In genomic region chr1:86038191-86038951, GRCm38 (mm10) we compare ENCODE assay signal across 9 mouse cellular contexts. TPM values are rescaled to one million over a fixed set of nuclear protein-coding genes. Genes with fewer than 3 reads are reported as not detected.
DNase-seq lines count a peak whose midpoint lies in the region; ATAC-seq lines count a peak whose summit lies in the region.
"Had no signal": no experiment of that assay in that cellular context is flagged by ENCODE, and none has a peak within 500 bp of the region (broad histone marks: within the 10 kb centered on the region; RNA-seq: fewer than 3 reads in every experiment).

No protein-coding gene starts in this region.

- intact Hi-C loops in heart, postnatal 14 days (cut with DNase I), result no loop called here

- no peak overlapping the region for H3K4me2 ChIP-seq in hindbrain, embryonic 16.5 days (ENCODE audit: low read length)
- H3K4me2 ChIP-seq in hindbrain, embryonic 14.5 days (replicated peaks), result no peak overlapping the region
- H3K4me2 ChIP-seq in forebrain, embryonic 12.5 days, result no peak overlapping the region
- no peak overlapping the region for H3K4me2 ChIP-seq in forebrain, embryonic 13.5 days
- H3K4me2 ChIP-seq: lung, embryonic 14.5 days had no signal

- H3K9ac ChIP-seq in hindbrain, embryonic 16.5 days (ENCODE audit: low read depth, low read length), result no peak overlapping the region
- H3K9ac ChIP-seq in hindbrain, embryonic 14.5 days, result no peak overlapping the region
- H3K9ac ChIP-seq in forebrain, embryonic 12.5 days, result no peak overlapping the region
- H3K9ac ChIP-seq in forebrain, embryonic 13.5 days, result no peak overlapping the region
- H3K9ac ChIP-seq: lung, embryonic 14.5 days had no signal

- no peak for DNase-seq in hindbrain, embryonic 14.5 days (ENCODE audit: low spot score)
- peak; percentile 49 for DNase-seq in cerebellum, adult 11 months
- DNase-seq in heart, postnatal 14 days, result peak; percentile 17 to 19
- DNase-seq in lung, postnatal 4 days, result peak; percentile 32 to 54
- DNase-seq in retina, embryonic 14.5 days (ENCODE audit: low spot score), result no peak
- DNase-seq: lung, embryonic 14.5 days had no signal

- peaks cover 6% of the 10 kb centered on the region for H3K9me3 ChIP-seq in hindbrain, embryonic 16.5 days (ENCODE audit: control insufficient read depth, low read length)
- H3K9me3 ChIP-seq in hindbrain, embryonic 14.5 days (ENCODE audit: control insufficient read depth, low read length), result peaks cover 5% of the 10 kb centered on the region; the same call in 1 of the 2 replicates
- peaks cover 3% of the 10 kb centered on the region; the same call in 1 of the 2 replicates for H3K9me3 ChIP-seq in forebrain, embryonic 12.5 days
- peaks cover 13% of the 10 kb centered on the region; the same call in 1 of the 2 replicates for H3K9me3 ChIP-seq in forebrain, embryonic 13.5 days (replicated peaks)

- ATAC-seq in hindbrain, embryonic 16.5 days, result peak; percentile 42; the same call in 1 of the 2 replicates
- ATAC-seq in hindbrain, embryonic 14.5 days (ENCODE audit: low FRiP score), result no peak
- no peak for ATAC-seq in forebrain, embryonic 12.5 days (ENCODE audit: low FRiP score)
- no peak for ATAC-seq in forebrain, embryonic 13.5 days

- no peaks in the 10 kb centered on the region for H3K36me3 ChIP-seq in hindbrain, embryonic 16.5 days (ENCODE audit: control insufficient read depth, insufficient read depth, low read length)
- no peaks in the 10 kb centered on the region for H3K36me3 ChIP-seq in hindbrain, embryonic 14.5 days (replicated peaks; ENCODE audit: control insufficient read depth, insufficient read depth)
- H3K36me3 ChIP-seq in forebrain, embryonic 12.5 days (replicated peaks), result no peaks in the 10 kb centered on the region
- no peaks in the 10 kb centered on the region for H3K36me3 ChIP-seq in forebrain, embryonic 13.5 days (ENCODE audit: poor library complexity, severe bottlenecking)

- H3K4me1 ChIP-seq in hindbrain, embryonic 16.5 days (ENCODE audit: control insufficient read depth, insufficient read depth, low read depth, low read length), result no peaks in the 10 kb centered on the region
- H3K4me1 ChIP-seq in hindbrain, embryonic 14.5 days (replicated peaks; ENCODE audit: control insufficient read depth, insufficient read depth, low read length), result no peaks in the 10 kb centered on the region
- no peaks in the 10 kb centered on the region for H3K4me1 ChIP-seq in forebrain, embryonic 12.5 days
- H3K4me1 ChIP-seq in forebrain, embryonic 13.5 days, result no peaks in the 10 kb centered on the region

- WGBS in hindbrain, embryonic 16.5 days, result 77% methylated on average over 3 of the region's 3 CpGs
- WGBS in hindbrain, embryonic 14.5 days, result 77% methylated on average over 3 of the region's 3 CpGs
- WGBS in forebrain, embryonic 12.5 days, result 76% methylated on average over 3 of the region's 3 CpGs
- 79% methylated on average over 3 of the region's 3 CpGs for WGBS in forebrain, embryonic 13.5 days

- H3K27me3 ChIP-seq in hindbrain, embryonic 16.5 days (replicated peaks; ENCODE audit: control insufficient read depth, insufficient read depth, low read length), result no peaks in the 10 kb centered on the region
- H3K27me3 ChIP-seq in hindbrain, embryonic 14.5 days (ENCODE audit: control insufficient read depth, insufficient read depth, low read length), result no peaks in the 10 kb centered on the region
- peaks cover 4% of the 10 kb centered on the region; the same call in 1 of the 2 replicates for H3K27me3 ChIP-seq in forebrain, embryonic 12.5 days
- H3K27me3 ChIP-seq in forebrain, embryonic 13.5 days, result peaks cover 5% of the 10 kb centered on the region; the same call in 1 of the 2 replicates

- no peak overlapping the region for H3K4me3 ChIP-seq in hindbrain, embryonic 16.5 days (ENCODE audit: low read length)
- no peak overlapping the region for H3K4me3 ChIP-seq in hindbrain, embryonic 14.5 days (replicated peaks; ENCODE audit: low read length)
- H3K4me3 ChIP-seq in forebrain, embryonic 12.5 days (replicated peaks), result no peak overlapping the region
- H3K4me3 ChIP-seq in forebrain, embryonic 13.5 days, result no peak overlapping the region

- H3K27ac ChIP-seq in hindbrain, embryonic 16.5 days (ENCODE audit: low read depth, low read length), result no peak overlapping the region
- no peak overlapping the region for H3K27ac ChIP-seq in hindbrain, embryonic 14.5 days
- no peak overlapping the region for H3K27ac ChIP-seq in forebrain, embryonic 12.5 days
- no peak overlapping the region for H3K27ac ChIP-seq in forebrain, embryonic 13.5 days

RNA-seq across cellular contexts. Expression of gene 2810459M11Rik, which starts 7.3 kb away (rescaled TPM):
- polyA plus RNA-seq in hindbrain, embryonic 16.5 days (2015; fragmentation: Nextera tagmentation; extraction: Ambion mirVana), result 11.6 and 12.4 TPM in 2 replicates
- polyA plus RNA-seq in hindbrain, embryonic 14.5 days (2014; fragmentation: Nextera tagmentation; extraction: Ambion mirVana), result 8.6 and 12.7 TPM in 2 replicates
- not detected for total RNA-seq in heart, postnatal 14 days (2021)
- 0.43 and 0.73 TPM in 2 replicates for polyA plus RNA-seq in forebrain, embryonic 12.5 days (2016; fragmentation: Nextera tagmentation; extraction: Ambion mirVana)
- 4.1 and 4.8 TPM in 2 replicates for polyA plus RNA-seq in forebrain, embryonic 13.5 days (2015; fragmentation: Nextera tagmentation; extraction: Ambion mirVana)

RNA-seq across cellular contexts. Expression of gene Spata3, which starts 21.8 kb away (rescaled TPM):
- 0.56 and 0.89 TPM in 2 replicates for polyA plus RNA-seq in hindbrain, embryonic 16.5 days (2015; fragmentation: Nextera tagmentation; extraction: Ambion mirVana)
- 0.31 TPM in 2 replicates for polyA plus RNA-seq in hindbrain, embryonic 14.5 days (2014; fragmentation: Nextera tagmentation; extraction: Ambion mirVana)
- total RNA-seq in heart, postnatal 14 days (2021), result not detected
- polyA plus RNA-seq in forebrain, embryonic 12.5 days (2016; fragmentation: Nextera tagmentation; extraction: Ambion mirVana), result not detected in 2 replicates
- 0.19 TPM in 1 of 2 replicates, not detected in the other for polyA plus RNA-seq in forebrain, embryonic 13.5 days (2015; fragmentation: Nextera tagmentation; extraction: Ambion mirVana)
- polyA plus RNA-seq: lung, embryonic 14.5 days had no signal

RNA-seq across cellular contexts. Expression of gene Psmd1, which starts 25.8 kb away (rescaled TPM):
- polyA plus RNA-seq in hindbrain, embryonic 16.5 days (2015; fragmentation: Nextera tagmentation; extraction: Ambion mirVana), result 193 and 196 TPM in 2 replicates
- 194 and 211 TPM in 2 replicates for polyA plus RNA-seq in hindbrain, embryonic 14.5 days (2014; fragmentation: Nextera tagmentation; extraction: Ambion mirVana)
- 100 to 1,000 TPM in 1 of 2 experiments, 10 to 100 TPM in 1; 98.5 to 105 TPM for total RNA-seq in heart, postnatal 14 days (2021)
- polyA plus RNA-seq in forebrain, embryonic 12.5 days (2016; fragmentation: Nextera tagmentation; extraction: Ambion mirVana), result 202 and 214 TPM in 2 replicates
- polyA plus RNA-seq in forebrain, embryonic 13.5 days (2015; fragmentation: Nextera tagmentation; extraction: Ambion mirVana), result 182 and 199 TPM in 2 replicates

Comparison
In these comparisons a context has a peak if more than half of its experiments do, and no peak if none do; other contexts are left out.
1. DNase-seq: peak in cerebellum, adult 11 months (single experiment), heart, postnatal 14 days (2 of 2) and lung, postnatal 4 days (2 of 2); none in hindbrain, embryonic 14.5 days (single experiment) and retina, embryonic 14.5 days (single experiment).